Mouse (Mus musculus) liver, postnatal 0 days (tissue): ENCODE results near the gene As3mt. TPM values are rescaled to one million over a fixed set of nuclear protein-coding genes. Genes with fewer than 3 reads are reported as not detected.

Experiments
- ATAC-seq: fragments of 200-750 bp; cut with Nextera tagmentation; 2 replicates; pipeline ENCODE4 v1.8.0; 2017; ENCODE audit warnings: mild to moderate bottlenecking, moderate library complexity
- DNase-seq: peaks from one replicate; pipeline ENCODE4 v3.0.0-alpha.2; 2016
- H3K27ac ChIP-seq: fragments of 300-500 bp; sonication (generic); 2 replicates; pipeline ENCODE4 v1.5.1; 2014; ENCODE audit warnings: antibody characterized with exemption, moderate library complexity, mild to moderate bottlenecking, low read depth
- H3K27me3 ChIP-seq: fragments of 300-500 bp; sonication (generic); 2 replicates; pipeline ENCODE4 v1.6.1; 2014; ENCODE audit warnings: low read length, control low read depth, mixed read lengths; ENCODE audit not compliant: insufficient read depth
- H3K36me3 ChIP-seq: fragments of 300-500 bp; sonication (generic); replicated peaks from 2 replicates; pipeline ENCODE4 v1.6.1; 2014; ENCODE audit warnings: mild to moderate bottlenecking, control low read depth, low read length, moderate library complexity, mixed read lengths; ENCODE audit not compliant: insufficient read depth
- H3K4me1 ChIP-seq: fragments of 300-500 bp; sonication (generic); 2 replicates; pipeline ENCODE4 v1.6.1; 2014; ENCODE audit warnings: antibody characterized with exemption, mild to moderate bottlenecking, control low read depth; ENCODE audit not compliant: insufficient read depth
- H3K4me2 ChIP-seq: fragments of 300-500 bp; sonication (generic); 2 replicates; pipeline ENCODE4 v1.6.1; 2014; ENCODE audit warnings: low read depth, mild to moderate bottlenecking, low read length, moderate library complexity, mixed read lengths
- H3K4me3 ChIP-seq: fragments of 300-500 bp; sonication (generic); 2 replicates; pipeline ENCODE4 v1.5.1; 2014; ENCODE audit warnings: low read depth, low read length
- H3K9ac ChIP-seq: fragments of 300-500 bp; sonication (generic); replicated peaks from 2 replicates; pipeline ENCODE4 v1.6.1; 2014; ENCODE audit warnings: mild to moderate bottlenecking, moderate library complexity
- H3K9me3 ChIP-seq: fragments of 300-500 bp; sonication (generic); 2 replicates; pipeline ENCODE4 v1.6.1; 2016; ENCODE audit warnings: mild to moderate bottlenecking, control low read depth, low read length, mixed read lengths
- CTCF ChIP-seq: sonication (generic); IDR thresholded peaks from 2 replicates; pipeline ENCODE4 v1.5.1; 2016; ENCODE audit warnings: antibody characterized with exemption, low read depth
- EP300 ChIP-seq: IDR thresholded peaks from 2 replicates; pipeline ENCODE4 v1.6.1; 2016; ENCODE audit warnings: antibody characterized with exemption, low read depth, mild to moderate bottlenecking
- WGBS: fragments of 180-500 bp; shearing (Covaris S2); extraction: QIAGEN DNeasy Blood & Tissue Kit; methylation state at CpG from one replicate; pipeline ENCODE4 v1.1.7; 2014; ENCODE audit not compliant: insufficient replicate concordance; 5-methylcytosine and 5-hydroxymethylcytosine counted together
- polyA plus RNA-seq: library from polyadenylated mRNA; unstranded; fragments of >200 nt; fragmentation: Nextera tagmentation; extraction: Ambion mirVana; gene quantifications from 2 replicates; pipeline ENCODE4 v1.2.1, GENCODE M21; 2015

Gene As3mt
- polyA plus RNA-seq, 1 experiment from 2014 or later, result 28.4 TPM

DNA sequence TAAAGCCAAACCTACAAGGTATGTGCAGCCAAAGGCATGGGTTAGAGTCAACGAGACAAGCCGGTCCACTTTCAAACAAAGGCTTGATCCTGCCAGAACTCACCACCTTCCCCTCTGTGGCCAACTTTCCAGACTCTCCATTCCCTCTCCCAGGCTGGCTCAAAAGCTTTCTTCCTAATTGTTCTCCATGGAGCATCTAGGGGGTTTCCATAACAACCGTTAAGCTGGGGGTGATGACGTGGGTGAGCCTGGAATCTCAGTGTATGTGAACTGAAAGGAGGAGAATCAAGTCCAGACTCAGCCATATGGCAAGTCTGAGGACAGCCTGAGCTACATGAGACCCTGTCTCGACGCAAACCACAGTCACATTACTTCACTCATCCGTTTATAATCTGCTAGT, 41.8 kb upstream of the As3mt start:
- Histone ChIP-seq H3K9ac (no peak overlapping the region), H3K4me1 (peaks cover 16% of the 10 kb centered on the region), H3K36me3 (no peaks in the 10 kb centered on the region), H3K27ac (no peak overlapping the region), H3K4me2 (no peak overlapping the region), H3K4me3 (no peak overlapping the region), H3K9me3 (no peaks in the 10 kb centered on the region), H3K27me3 (no peaks in the 10 kb centered on the region)
- ATAC-seq (no peak), DNase-seq (no peak)
- WGBS, result 64% methylated on average over 7 of the region's 7 CpGs
- TF ChIP-seq CTCF (no peak), EP300 (no peak)

DNA sequence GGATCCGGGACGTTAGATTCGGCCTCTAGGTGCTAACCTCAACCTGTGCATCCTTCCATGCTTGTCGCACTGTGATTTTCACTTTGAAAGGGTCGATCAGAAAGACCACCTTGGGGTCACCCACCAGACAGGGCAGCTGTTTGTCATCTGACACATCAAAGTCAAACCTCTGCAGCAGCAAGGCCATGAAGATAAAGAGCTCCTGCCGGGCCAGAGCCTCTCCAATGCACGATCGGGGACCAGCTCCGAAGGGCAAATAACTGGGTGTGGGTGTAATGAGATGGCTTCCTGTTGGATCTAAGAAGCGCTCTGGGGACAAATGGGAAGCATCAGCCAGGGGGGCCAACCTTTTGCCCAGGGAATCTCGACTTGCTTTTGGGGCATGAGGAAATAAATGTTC, 40.0 kb upstream of the As3mt start:
- peaks cover 21% of the 10 kb centered on the region; the same call in 1 of the 2 replicates for H3K4me1 ChIP-seq
- peak overlapping the region; percentile 36 for H3K4me2 ChIP-seq
- H3K36me3 ChIP-seq, result no peaks in the 10 kb centered on the region
- peak overlapping the region; percentile 84 for H3K27ac ChIP-seq
- H3K9ac ChIP-seq, result peak overlapping the region; percentile 18
- no peaks in the 10 kb centered on the region for H3K27me3 ChIP-seq
- TF ChIP-seq EP300 (no peak), CTCF (no peak)
- H3K4me3 ChIP-seq, result no peak overlapping the region
- 45% methylated on average over 11 of the region's 11 CpGs for WGBS
- H3K9me3 ChIP-seq, result no peaks in the 10 kb centered on the region
- no peak for DNase-seq
- no peak for ATAC-seq

DNA sequence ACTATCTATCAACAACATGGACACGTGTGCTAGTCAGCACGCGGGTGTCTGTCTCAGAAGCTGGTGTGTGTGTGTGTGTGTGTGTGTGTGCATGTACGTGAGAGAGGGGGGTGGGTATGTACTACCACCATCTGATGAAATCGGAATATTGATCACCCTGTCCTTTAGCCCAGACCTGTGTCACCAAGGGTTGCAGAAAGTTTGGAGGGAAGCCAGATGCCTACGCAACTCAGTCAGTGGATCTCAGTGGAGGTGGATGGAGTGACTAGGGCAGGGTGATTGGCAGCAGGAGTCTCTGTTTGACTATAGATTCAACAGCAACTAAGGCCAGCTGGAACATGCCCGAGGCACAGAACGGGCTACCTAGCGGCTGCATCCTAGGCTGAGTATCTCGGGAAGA, 39.0 kb upstream of the As3mt start:
- Histone ChIP-seq H3K4me1 (peaks cover 25% of the 10 kb centered on the region), H3K4me3 (peak overlapping the region; percentile 19), H3K9me3 (no peaks in the 10 kb centered on the region), H3K4me2 (peak overlapping the region; percentile 63), H3K27ac (peak overlapping the region; percentile 89), H3K9ac (peak overlapping the region; percentile 42), H3K36me3 (no peaks in the 10 kb centered on the region), H3K27me3 (no peaks in the 10 kb centered on the region)
- DNase-seq (peak; percentile 87), ATAC-seq (peak; percentile 90)
- TF ChIP-seq EP300, result peak; percentile 87
- no peak for TF ChIP-seq CTCF
- WGBS, result 65% methylated on average over 10 of the region's 10 CpGs

DNA sequence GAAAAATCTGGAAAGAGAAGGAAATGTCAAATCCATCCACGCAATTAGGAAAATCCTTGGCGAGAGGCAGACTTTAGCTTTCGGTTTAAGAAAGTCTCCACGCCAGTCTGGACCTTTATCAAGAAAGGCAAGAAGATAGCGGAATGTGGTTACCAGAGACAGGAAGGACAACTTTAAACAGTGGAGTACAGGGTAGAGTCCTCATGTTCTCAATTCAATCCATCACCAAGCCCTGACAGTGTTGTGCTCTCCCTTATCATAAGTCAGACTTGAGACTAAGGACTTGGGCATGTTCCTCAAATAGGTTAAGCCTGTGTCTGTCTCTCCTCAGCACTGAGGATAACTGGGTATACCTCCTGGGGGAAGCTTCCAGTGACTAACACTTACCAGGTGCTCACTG, 37.5 kb upstream of the As3mt start:
- peak overlapping the region; percentile 42; the same call in 1 of the 2 replicates for H3K9ac ChIP-seq
- no peaks in the 10 kb centered on the region for H3K9me3 ChIP-seq
- H3K36me3 ChIP-seq, result no peaks in the 10 kb centered on the region
- ATAC-seq (no peak), DNase-seq (no peak)
- 39% methylated on average over 5 of the region's 5 CpGs for WGBS
- H3K4me3 ChIP-seq, result peak overlapping the region; percentile 19; the same call in 1 of the 2 replicates
- H3K4me1 ChIP-seq, result peaks cover 25% of the 10 kb centered on the region
- peak overlapping the region; percentile 63 for H3K4me2 ChIP-seq
- H3K27me3 ChIP-seq, result no peaks in the 10 kb centered on the region
- TF ChIP-seq CTCF (no peak), EP300 (no peak)
- peak overlapping the region; percentile 89; the same call in 1 of the 2 replicates for H3K27ac ChIP-seq

DNA sequence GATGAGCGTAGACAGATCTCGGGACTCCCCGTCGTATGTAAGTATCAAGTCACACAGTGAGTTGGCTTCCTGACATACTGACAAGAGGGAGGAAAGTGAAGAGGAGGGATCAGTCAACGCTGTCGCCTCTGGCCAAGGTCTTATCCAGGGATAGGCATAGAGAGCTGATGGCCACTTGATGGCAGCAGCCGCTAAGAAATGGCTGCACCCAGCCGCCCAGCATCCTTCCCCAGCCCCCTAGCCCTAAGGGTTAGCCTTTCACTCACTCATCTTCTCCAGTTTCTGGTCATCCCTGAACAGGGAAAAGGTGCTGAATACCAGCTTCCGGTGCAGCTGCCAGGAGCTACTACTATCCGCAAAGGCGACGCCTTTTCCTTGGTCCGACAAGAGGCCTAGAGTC, 36.6 kb upstream of the As3mt start:
- Histone ChIP-seq H3K27ac (no peak overlapping the region), H3K4me3 (no peak overlapping the region; the same call in 1 of the 2 replicates), H3K9me3 (no peaks in the 10 kb centered on the region), H3K27me3 (no peaks in the 10 kb centered on the region), H3K9ac (peak overlapping the region; percentile 26; the same call in 1 of the 2 replicates), H3K36me3 (no peaks in the 10 kb centered on the region), H3K4me1 (peaks cover 25% of the 10 kb centered on the region), H3K4me2 (peak overlapping the region; percentile 63)
- peak; percentile 86 for TF ChIP-seq CTCF
- no peak for TF ChIP-seq EP300
- DNase-seq (peak; percentile 71), ATAC-seq (0 out of 2 replicates have a peak, but pooled peaks have one; percentile 13)
- 29% methylated on average over 13 of the region's 13 CpGs for WGBS

DNA sequence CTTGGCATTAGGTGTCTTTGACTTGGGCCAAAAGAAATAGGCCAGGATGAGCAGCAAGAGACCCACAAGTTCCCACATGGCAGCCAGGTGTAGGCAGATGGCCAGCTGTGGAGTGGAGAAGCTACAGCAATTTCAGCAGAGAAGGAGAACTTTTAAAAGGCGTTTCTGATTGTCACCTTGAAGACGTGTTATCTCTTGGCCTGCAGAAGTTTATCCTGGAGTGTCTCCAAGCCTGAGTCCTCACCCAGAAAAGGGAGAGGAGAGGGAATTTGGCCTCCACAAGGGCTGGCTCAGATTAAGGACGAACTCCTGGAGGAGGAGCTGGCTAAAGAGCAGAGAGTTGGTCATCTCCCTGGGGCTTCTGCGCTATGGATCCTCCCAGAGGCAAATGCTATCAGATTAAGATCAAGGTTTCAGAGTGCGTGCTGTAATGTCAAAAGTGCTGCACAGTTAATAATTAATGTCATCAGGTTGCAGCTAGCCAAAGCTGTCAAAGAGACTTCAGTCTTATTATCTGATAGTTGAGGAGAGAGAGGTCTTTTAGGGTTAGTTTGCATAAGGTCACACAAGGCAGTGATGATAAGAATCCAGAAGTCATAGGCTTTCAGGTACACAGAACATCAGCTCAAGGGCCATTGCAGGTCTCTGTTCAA, 34.4 kb upstream of the As3mt start, which contains the start of gene Cyp17a1:
Gene Cyp17a1, minus strand, starts transcription at position 407 of the 653 bp plus-strand sequence.
- H3K4me3 ChIP-seq, result no peak within 1 kb of the TSS
- ATAC-seq (no peak), DNase-seq (no peak)
- H3K9ac ChIP-seq, result no peak within 1 kb of the TSS
- H3K4me2 ChIP-seq, result peak within 1 kb of the TSS; percentile 28; the same call in 1 of the 2 replicates
- TF ChIP-seq EP300 (no peak), CTCF (no peak)
- H3K36me3 ChIP-seq, result no peaks in the 10 kb centered on the region
- H3K4me1 ChIP-seq, result peaks cover 23% of the 10 kb centered on the region
- H3K9me3 ChIP-seq, result no peaks in the 10 kb centered on the region
- H3K27ac ChIP-seq, result no peak within 1 kb of the TSS
- no peaks in the 10 kb centered on the region for H3K27me3 ChIP-seq
- WGBS, result 49% methylated on average over 5 of the region's 5 CpGs
